Mouse (Mus musculus): ENCODE data around the gene Rnf214. TPM values are rescaled to one million over a fixed set of nuclear protein-coding genes. Genes with fewer than 3 reads are reported as not detected.

Rnf214 gene
- polyA plus RNA-seq, 1 experiment from 2014 or later: 106 TPM

- 7% methylated on average over 23 of the region's 23 CpGs for WGBS
- peak; percentile 43 for ATAC-seq (ENCODE audit: low FRiP score)
- Histone ChIP-seq H3K27ac (peak overlapping the region; percentile 78), H3K4me1 (replicated peaks) (peaks cover 18% of the 10 kb centered on the region), H3K27me3 (no peaks in the 10 kb centered on the region), H3K9ac (peak overlapping the region; percentile 82), H3K9me3 (no peaks in the 10 kb centered on the region), H3K4me3 (peak overlapping the region; percentile 75), H3K4me2 (peak overlapping the region; percentile 90), H3K36me3 (peaks cover 6% of the 10 kb centered on the region)
Observed at GRCm38 (mm10) chr9:45827663-45828290, 78.9 kb downstream of the Rnf214 start.

DNA sequence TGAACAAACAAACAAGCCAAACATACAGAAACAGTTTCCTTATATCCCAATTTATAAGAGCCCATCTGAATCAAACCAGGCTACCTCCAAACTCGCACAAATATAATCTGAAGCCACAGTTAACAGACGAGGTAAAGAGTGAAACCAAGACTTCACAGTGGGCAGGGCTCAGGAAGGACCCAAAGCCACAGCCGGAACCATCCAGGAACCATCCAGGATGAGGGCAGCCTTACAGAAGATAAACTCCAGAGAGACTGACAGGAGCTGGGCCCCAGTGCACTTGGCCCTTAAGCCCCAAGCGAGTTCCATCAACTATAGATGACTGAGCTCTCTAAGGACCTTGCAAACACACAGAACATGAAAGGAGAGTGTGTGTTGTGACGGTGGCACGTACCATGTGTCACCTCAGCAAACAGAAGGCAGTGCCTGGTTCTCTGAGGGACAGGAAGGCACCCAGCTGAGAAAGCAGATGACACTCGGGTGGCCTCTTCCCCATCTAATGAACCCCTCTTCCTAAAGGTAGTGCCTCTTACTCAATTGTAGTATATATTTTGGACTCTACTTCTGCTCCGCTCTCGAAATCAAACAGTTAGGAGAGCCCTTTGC is 88.2 kb downstream of the Rnf214 start:
- peak overlapping the region; percentile 6; the same call in 1 of the 2 replicates for H3K9ac ChIP-seq
- no peaks in the 10 kb centered on the region for H3K4me1 ChIP-seq (replicated peaks)
- no peaks in the 10 kb centered on the region for H3K9me3 ChIP-seq
- peaks cover 45% of the 10 kb centered on the region for H3K36me3 ChIP-seq
- no peak overlapping the region for H3K27ac ChIP-seq
- ATAC-seq (ENCODE audit: low FRiP score): no peak
- H3K4me2 ChIP-seq: no peak overlapping the region
- no peak overlapping the region for H3K4me3 ChIP-seq
- 85% methylated on average over 9 of the region's 9 CpGs for WGBS
- no peaks in the 10 kb centered on the region for H3K27me3 ChIP-seq

DNA sequence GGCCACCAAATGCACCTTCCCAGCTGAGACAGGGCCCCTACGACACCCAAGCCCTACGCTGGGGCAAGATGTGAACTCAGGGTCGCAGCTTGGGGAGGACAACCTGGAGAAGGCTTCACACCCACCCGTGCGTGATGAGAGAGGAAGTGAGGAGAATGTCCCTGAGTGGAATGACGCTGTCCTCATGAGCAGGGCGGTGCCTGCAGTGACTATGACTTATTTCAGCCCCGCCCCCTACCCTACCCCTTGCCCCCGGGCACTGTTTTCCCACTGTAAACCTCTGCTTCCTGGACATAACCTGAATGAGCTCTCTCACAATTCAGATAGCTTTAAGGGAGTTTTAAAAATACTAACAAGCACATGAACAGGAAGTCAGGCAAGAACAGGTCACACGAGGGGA is 91.2 kb downstream of the Rnf214 start:
- Histone ChIP-seq H3K4me3 (no peak overlapping the region), H3K27me3 (no peaks in the 10 kb centered on the region), H3K36me3 (peaks cover 29% of the 10 kb centered on the region), H3K27ac (peak overlapping the region; percentile 40), H3K9me3 (no peaks in the 10 kb centered on the region), H3K4me1 (replicated peaks) (no peaks in the 10 kb centered on the region), H3K9ac (peak overlapping the region; percentile 46; the same call in 1 of the 2 replicates), H3K4me2 (no peak overlapping the region)
- ATAC-seq (ENCODE audit: low FRiP score): no peak
- 86% methylated on average over 10 of the region's 10 CpGs for WGBS

- peak overlapping the region; percentile 40 for H3K27ac ChIP-seq
- WGBS: 79% methylated on average over 9 of the region's 9 CpGs
- no peak overlapping the region for H3K4me2 ChIP-seq
- no peak for ATAC-seq (ENCODE audit: low FRiP score)
- H3K27me3 ChIP-seq: no peaks in the 10 kb centered on the region
- H3K4me3 ChIP-seq: no peak overlapping the region
- H3K4me1 ChIP-seq (replicated peaks): no peaks in the 10 kb centered on the region
- H3K9ac ChIP-seq: peak overlapping the region; percentile 46; the same call in 1 of the 2 replicates
- H3K9me3 ChIP-seq: no peaks in the 10 kb centered on the region
- H3K36me3 ChIP-seq: peaks cover 29% of the 10 kb centered on the region
Observed at GRCm38 (mm10) chr9:45815113-45815512, 91.6 kb downstream of the Rnf214 start.

Small RNAs within 50 kb of the gene (microRNA-seq; reads per million reads assigned to microRNA genes)
- gene Mir7087: not detected

Other genes starting within 250 kb of the Rnf214 start
- gene Cep164, start 78.2 kb downstream of the Rnf214 start, polyA plus RNA-seq (2015; fragmentation: Nextera tagmentation; extraction: Ambion mirVana): 12.4 and 15.8 TPM in 2 replicates
- gene Bace1, start 68.3 kb downstream of the Rnf214 start, polyA plus RNA-seq (2015; fragmentation: Nextera tagmentation; extraction: Ambion mirVana): 46.4 and 50.3 TPM in 2 replicates
- 24.0 and 28.8 TPM in 2 replicates for gene Pcsk7, start 414 bp downstream of the Rnf214 start, polyA plus RNA-seq (2015; fragmentation: Nextera tagmentation; extraction: Ambion mirVana)
- gene Tagln, start 29.1 kb upstream of the Rnf214 start, polyA plus RNA-seq (2015; fragmentation: Nextera tagmentation; extraction: Ambion mirVana): 7.9 and 8.6 TPM in 2 replicates
- gene Sidt2, start 48.3 kb upstream of the Rnf214 start, polyA plus RNA-seq (2015; fragmentation: Nextera tagmentation; extraction: Ambion mirVana): 36.6 and 37.6 TPM in 2 replicates
- gene Pafah1b2, start 105.8 kb upstream of the Rnf214 start, polyA plus RNA-seq (2015; fragmentation: Nextera tagmentation; extraction: Ambion mirVana): 301 and 314 TPM in 2 replicates
- gene Sik3, start 105.9 kb upstream of the Rnf214 start, polyA plus RNA-seq (2015; fragmentation: Nextera tagmentation; extraction: Ambion mirVana): 5.5 and 5.6 TPM in 2 replicates